Mouse (Mus musculus): ENCODE measurements around the gene Lypd4.

The Lypd4 gene

DNA sequence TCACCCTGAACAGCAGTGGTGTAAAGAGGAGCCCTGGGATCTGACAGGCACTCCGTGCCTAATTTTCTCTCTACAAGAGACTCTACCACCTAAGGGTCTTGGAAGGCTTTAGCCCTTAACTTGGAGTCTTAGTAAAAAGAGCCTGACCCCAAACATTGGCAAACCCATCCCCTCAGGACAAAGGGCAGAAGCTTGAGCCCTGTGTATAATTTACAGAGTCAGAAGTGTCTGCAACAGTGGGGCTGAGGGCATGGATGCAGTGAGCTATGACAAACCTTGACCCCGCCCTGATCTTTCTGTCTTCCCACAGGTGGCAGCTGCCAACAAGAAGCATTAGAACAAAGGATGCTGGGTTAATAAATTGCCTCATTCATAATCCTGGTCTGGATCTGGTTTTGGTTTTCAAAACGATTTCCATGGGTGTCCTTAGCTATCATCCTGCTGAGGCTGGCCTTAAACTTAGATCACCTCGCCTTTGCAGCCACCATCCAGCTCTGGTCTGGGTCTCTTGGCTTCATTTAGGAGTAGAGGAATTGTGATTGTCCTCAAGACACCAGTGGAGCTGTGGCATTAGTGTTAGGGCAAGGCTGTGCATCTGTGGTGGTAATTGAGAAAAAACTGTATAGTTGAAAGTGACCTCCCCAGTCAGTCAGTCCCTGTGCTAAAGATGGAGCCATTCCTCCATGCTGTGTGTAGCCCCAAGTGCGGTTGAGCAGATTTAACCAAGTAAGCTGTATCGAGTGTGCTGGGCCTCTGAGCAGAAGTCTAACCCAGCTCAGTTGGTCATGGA, 19.9 kb upstream of the Lypd4 start:
- DNase-seq (ENCODE audit: low spot score in 2 of 2), result no peak

DNA sequence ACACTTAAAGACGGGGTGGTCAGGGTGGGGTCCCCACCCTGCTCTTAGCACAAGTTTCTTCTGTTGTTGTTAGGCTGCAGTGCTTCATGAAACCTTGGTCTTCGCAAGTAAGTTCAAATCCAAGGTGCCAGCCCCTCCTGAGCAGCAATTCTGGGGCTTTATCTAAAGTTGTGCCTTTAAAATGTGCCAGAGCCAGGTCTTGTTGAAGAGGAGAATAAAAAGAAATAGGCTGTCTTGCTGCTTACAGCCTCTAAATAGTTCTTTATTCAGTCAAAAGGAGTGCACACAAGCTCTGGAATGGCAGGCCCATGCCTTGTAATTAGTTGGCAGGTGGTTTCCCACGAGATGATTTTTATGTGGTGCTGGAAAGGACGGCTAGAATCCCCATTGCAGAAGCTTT, 17.4 kb upstream of the Lypd4 start:
- no peak for DNase-seq (ENCODE audit: low spot score in 2 of 2)

DNA sequence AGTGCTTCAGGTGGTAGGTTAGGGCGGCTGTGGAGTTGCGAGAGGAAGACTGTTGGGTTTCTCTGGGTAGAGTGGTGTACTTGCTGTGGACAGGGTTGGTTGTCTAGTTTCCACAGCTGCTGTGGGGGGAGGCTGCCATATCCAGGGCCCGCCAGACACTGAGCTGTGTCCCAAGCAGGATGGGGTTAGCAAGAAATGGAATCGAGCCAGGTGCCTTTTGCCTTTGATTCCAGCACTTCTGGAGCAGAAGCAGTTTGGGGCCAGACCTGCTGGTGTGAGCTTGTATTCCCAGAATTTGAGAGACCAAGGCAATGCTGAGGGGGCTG, 16.5 kb upstream of the Lypd4 start:
- no peak for DNase-seq (ENCODE audit: low spot score in 2 of 2)

DNA sequence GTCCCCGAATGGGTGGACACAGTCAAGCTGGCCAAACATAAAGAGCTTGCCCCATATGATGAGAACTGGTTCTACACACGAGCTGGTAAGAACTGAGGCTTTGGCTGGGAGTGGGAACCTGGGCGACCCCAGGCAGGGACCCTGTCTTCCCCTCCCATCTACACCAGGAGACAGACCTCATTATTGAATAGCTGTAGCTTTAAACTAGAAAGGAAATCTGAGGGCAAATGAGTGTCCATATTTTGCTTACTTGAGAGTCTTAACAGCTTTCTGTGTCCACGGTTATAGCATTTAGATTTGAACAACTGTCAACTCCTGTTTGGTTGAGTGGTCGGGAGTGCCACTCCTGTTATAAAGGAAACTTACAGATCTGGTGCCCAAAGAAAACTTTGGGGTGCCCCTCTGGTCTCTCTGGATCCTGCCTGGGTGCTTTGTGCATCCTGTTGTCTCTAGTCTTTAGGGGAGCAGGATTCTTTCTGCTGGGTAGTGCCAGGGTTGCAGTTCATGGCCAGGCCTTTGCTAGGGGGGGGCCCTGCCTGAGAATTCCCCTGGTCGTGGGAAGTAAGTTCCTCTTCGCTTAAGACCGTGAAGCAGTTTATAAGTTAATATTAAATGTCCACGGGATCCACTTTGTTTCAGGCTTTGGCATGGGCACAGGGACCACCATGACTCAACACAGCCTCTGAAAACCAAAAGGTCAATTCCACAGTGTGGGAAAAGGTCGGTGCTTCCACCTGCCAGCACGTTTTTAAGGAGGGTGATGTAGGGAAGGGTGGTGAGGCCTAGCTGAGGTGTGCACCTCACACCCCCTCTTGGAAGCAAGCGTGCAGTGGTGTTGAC, 15.9 kb upstream of the Lypd4 start:
- no peak for DNase-seq (ENCODE audit: low spot score in 2 of 2)

DNA sequence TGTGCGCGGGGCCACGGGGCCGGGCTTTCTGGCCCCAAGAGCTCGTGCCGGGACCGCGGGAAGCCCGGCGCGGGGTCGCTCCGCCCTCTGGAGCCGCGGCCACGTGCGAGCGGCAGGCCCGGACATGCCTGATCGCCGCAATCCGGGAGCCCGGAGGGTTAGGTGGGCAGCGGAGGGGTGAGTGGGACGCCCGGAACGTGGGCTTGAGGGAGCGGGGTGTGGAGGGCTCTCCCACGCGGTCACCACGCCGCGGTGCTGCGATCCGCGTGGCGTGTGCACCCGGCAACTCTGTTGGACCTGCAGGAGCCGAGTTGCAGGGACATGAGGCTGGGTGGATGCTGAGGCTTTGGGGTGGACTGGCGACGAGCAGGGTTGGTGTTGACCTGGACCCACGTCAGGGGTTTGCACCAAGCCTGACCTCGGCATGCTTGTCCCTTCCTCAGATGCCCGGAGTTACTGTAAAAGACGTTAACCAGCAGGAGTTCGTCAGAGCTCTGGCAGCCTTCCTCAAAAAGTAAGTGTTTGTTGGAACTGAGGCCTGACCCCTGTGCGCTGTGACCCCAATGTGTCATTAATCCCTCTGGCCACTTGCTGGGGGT, 15.1 kb upstream of the Lypd4 start:
- DNase-seq (ENCODE audit: low spot score in 2 of 2), result peak in 1 of 2 experiments; percentile 36

DNA sequence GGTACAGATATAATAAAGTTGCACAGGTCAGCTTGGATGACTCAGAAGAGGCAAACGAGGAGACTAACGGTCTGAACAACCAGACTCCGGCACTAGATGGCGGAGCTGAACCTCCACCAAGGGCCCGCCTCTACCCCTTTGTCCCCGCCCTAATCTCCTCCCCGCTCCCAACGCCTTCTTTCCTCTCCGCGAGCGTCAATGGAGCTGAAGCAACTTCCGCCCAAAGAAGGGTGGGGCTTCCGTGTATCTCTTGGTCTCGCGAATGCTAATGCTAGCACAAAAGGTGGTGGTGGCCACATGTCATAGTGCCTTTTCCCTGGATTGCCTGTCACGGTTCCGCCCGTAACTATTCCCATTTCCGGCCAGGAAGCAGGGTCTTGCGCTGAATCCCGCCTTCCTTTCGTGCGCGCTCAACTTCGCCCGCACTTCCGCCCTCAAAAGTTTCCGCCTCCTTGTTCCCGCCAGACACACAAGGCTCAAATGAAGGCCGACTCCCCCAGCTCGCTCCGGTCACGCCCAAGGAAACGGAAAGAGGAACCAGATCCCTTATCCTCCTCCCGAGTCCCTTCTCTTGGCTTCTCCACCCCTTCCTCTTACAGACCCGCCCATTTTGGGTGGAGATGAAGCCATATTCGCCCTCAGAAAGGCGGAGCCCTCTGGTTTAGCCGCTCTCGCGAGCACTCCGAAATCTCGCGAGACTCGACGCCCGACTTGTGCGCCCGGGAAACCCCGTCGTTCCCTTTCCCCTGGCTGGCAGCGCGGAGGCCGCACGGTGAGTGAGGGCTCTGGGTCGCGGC, 14.4 kb upstream of the Lypd4 start, which contains the start of gene Rps19:
Gene Rps19 (plus strand): TSS at position 476 of the 797 bp plus-strand sequence.
- peak; percentile 96 for DNase-seq (ENCODE audit: low spot score in 2 of 2)

DNA sequence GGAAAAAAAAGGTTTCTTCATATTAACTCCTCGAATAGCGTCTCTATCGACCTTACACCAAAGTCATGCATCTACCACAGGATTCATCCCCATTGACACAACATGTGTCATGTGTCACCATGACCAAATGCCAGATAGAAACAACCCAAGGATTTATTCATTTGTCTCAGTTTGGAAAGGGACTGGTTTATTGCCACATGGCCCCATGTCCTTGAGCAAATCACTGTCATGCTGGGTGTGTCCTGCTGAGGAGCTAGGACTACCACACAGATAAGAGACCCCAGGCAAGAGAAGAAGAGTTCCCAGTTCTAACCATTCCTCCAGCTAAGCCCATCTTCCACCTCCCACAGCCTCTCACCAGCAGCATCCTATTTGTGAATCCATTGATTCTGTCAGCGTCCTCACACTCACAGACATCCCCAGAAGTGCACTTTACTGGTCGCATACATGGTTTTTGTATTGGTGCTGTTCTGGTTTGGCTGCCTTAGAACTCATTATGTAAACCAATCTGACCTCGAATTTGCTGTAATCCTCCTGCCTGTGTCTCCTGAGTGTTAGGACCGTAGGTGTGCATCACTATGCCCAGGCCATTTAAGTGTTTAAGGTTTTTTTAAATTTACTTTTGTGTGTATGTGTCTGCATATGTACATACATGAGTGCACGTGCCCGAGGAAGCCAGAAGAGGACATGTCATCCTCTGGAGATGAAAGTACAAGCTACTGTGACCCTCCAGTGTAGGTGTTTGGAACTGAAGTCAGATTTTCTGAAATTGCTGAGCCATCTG, 12.9 kb upstream of the Lypd4 start:
- no peak for DNase-seq (ENCODE audit: low spot score in 2 of 2)

DNA sequence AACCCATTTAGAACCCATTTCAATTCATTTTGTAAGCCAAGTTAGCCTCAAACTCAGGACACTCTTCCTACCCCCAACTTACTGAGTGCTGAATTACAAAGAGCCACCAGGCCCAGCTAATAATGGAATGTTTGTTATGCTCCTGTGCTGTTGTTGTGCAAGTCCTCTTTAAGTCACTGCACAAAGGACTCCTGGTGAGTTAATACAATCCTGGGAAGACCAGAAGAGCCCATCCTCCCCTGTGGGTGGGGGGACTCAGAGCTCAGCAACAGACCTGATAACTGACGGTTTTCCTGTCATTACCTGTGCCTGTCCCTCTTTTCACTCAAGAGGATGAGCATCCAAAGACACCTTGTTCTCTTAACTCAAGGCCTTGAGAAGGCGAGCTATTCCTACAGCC, 9.9 kb upstream of the Lypd4 start:
- no peak for DNase-seq (ENCODE audit: low spot score in 2 of 2)

DNA sequence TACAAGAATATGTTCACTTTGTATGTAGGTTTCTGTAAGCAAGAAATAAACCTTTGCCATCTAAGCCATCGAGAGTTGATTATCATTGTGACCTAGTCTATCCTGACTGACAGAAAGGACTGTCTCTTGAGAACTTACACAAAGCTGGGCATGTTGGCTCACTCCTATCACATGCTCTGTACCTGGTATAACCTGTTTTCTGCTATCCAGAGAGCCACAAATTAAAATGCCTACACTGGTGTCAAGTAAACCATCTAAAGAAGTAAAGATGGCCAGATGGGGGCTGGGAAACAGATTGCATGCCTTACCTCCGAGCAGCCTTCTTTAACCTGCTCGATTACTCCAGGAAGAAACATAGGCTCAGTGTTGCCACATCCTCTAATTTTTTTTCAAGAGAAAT, 7.8 kb upstream of the Lypd4 start:
- DNase-seq (ENCODE audit: low spot score in 2 of 2), result no peak

DNA sequence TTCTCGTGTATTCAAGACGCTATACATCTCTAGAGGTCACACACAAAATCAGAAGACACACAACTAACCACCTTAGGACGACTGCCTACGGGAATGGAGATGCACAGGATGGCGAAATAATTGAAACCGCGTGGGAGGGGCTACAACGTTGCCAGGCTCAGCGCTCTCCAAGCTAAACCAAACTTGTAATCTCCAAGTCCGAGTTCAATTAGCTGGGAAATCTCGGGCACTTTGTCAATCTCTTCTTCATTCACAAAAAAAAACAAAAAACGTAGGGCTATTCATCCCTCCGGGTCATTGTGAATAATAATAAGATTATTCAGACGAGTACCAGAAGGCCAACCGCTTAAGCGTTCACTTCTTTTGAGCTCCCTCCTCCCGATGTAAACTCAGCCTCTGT, 661 bp downstream of the Lypd4 start:
- DNase-seq (ENCODE audit: low spot score in 2 of 2), result no peak

DNA sequence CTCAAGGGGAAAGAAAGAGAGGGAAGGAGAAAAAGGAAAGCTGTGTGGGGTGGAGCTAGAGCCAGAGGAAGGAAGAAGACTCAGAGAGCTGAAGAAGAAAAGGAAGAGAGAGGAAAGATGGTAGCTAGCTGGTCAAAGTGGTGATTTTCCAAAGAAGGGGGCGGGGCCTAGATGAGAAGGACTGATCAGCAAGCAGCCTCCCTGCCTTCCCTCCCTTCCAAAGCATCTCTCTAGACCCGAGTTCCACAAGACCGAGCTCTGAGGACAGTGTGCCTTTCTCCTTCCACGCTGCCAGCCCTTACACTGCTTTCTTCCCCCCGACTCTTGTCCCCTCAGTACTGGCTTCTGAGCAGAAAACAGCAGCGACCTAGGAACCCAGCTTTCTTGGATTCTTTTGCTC, 5.6 kb downstream of the Lypd4 start:
- no peak for DNase-seq (ENCODE audit: low spot score in 2 of 2)

DNA sequence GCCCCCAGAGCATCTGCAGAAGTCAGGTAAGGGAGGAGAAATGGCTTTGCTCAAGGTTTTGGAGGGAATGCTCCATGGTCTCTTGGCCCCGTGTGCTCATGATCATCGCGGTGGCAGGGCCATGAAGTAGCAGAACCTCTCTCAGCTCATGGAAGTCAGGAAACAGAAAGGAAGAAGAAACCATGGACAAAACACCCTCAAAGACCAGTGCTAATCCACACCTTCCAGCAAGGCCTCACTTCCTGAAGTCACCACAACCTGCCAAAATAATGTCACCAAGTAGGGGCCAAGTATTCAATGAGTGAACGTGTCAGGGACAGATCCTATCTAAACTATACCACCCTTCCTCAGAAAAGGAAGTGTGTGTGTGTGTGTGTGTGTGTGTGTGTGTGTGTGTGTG, 6.9 kb downstream of the Lypd4 start:
- DNase-seq (ENCODE audit: low spot score in 2 of 2), result no peak

DNA sequence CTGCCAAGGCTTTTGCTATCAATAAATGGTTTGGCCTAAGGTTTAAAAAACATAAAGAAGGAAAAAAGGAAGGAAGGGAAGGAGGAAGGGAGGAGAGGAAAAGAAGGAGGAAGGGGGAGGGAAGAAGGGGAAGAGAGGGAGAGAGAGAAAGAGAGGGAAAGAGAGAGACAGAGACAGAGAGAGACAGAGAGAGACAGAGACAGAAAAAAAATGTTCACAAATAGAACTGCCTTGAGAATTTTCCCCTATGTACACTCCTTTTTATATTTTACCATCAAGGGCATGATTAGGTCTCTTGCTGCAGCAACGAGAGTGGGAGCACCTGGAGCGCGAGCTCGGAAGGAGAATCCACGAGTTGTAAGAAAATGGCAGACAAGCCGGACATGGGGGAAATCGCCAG, 7.8 kb downstream of the Lypd4 start, which contains the start of gene Gm9844:
Gene Gm9844 (plus strand): TSS at position 301 of the 400 bp plus-strand sequence.
- DNase-seq (ENCODE audit: low spot score in 2 of 2), result no peak

DNA sequence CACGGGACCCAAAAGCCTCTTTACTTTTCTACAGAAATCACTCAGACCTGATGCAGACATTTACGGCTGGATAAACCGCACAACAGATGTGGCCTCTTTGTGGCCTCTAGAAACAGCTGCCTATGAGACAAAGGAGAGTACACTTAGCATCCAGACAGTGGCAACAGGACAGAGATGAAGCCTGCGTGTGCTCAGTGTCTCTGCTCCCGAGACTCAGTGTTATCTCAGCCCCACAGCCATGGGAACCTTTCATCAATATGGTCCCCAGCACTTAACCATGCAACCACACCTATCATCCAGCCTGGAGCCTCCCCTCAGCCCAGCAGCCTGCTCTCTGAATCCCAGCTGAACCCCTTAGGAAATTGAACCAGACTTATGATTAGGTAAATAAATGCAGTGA, 10.5 kb downstream of the Lypd4 start:
- no peak for DNase-seq (ENCODE audit: low spot score in 2 of 2)

DNA sequence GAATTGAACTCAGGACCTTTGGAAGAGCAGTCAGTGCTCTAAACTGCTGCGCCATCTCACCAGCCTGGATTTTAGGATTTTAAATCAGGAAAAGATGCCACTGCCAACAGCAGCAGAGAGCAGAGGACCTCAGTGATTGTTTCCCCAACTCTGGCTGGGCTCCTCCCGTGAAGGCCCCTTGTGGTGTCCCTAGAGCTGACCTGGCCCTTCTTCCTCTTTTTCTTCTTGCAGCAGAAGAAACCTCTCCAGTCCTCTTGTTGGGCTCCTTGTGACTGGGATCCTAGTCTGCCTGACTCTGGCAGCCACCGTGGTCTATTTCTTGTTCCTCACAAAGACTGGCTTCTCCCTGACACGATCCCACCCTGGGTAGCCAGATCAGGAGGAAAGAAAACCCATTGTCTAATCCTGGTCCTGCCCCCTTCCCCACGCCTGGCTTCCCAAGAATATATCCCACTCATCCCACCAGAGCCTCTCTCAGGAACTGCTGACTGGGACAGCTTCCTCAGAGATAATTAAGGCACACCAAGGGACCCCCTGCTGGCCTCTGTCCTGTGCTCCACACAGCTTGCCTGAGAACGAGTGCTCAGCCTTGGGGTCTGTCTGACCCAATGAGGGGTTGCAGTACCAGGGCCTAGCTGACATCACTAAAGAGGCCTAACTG, 13.2 kb downstream of the Lypd4 start:
- no peak for DNase-seq (ENCODE audit: low spot score in 2 of 2)

DNA sequence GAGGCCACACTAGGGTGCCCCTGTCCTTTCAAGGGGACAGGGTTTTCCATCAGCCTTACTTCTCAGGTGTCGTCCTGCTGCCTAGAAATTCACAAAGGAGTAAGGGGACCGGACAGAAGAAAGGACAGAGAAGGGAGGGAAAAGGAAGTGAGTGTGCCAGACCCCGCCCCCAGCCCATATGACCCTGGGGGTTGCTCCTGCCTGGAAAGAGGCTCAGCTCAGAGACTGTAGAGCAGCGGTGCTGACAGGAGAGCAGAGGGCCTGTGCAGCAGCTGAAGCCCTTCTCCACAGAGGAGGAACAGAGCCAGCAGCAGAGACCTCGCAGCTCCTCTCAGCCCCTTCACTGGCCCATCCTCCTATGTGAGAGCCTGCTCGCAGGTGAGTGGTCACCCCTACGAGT, 16.0 kb downstream of the Lypd4 start:
- no peak for DNase-seq (ENCODE audit: low spot score in 2 of 2)

DNA sequence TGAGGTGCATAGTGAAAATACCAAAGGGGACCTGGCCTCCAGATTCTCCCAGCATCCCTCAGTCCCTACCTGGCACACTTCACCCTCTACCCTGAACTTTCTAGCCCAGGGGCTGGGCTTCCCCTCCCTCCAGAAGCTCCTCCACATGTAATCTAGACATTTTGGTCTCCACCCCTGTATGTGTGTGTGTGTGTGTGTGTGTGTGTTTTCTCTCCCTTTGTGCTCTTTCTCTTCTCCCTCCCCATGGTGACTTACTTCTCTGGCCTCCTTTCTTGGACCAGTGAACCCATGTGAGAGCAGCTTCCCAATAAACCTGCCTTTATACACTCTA, 16.5 kb downstream of the Lypd4 start:
- DNase-seq (ENCODE audit: low spot score in 2 of 2), result no peak

DNA sequence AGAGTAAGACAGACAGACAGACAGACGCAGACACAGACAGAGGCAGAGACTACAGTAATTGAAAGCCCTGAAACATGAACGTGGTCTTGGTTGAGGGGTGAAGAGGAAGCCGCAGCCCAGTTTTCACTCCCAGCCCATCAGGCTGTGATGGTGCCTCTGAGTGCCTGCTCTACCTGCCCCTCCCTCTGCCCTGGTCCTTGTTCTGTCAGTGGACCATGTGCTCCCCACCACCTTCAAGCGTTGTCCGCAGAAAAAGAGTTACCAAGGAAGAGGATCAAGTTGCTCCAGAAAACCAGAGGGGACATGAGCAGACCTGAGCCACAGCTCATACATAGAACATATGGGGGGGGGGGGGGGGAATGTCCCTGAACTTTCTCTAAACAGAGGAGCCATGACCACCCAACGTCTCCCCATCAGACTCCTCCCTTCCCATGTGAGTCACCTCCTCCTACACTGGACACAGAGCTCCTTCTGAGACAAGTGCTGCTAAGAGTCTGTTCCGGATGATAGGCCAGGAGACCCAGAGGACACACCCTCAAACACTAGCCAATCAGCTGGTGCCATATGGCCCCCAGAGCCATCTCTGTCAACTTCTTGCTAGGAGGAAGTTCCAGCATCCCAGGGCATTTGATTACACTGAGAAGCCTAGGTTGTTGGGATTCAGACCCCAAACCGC, 17.0 kb downstream of the Lypd4 start:
- no peak for DNase-seq (ENCODE audit: low spot score in 2 of 2)

DNA sequence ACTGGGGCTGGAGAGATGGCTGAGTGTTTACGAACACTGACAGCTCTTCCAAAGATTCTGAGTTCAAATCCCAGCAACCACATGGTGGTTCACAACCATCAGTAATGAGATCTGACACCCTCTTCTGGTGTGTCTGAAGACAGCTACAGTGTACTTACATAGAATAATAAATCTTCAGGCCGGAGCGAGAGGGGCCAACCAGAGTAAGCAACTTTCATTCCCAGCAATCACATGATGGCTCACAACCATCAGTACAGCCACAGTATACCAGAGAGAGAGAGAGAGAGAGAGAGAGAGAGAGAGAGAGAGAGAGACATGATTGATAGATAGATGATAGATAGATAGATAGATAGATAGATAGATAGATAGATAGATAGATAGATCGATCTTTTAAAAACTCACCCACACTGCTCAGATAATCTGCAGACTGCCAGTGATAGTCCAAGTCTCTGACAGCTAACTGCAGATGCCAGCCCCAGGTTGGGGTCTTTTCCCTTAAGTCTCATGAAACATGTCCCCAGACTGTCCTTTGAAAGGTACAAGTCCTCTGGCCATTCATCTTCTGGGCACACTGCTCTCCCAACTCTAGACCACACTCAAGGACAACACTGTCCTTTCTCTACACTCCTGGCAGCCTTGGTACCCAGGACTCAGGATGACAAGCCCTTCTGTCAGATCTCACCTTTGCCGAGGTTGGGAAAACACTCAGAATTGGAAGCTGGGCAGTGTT, 18.0 kb downstream of the Lypd4 start:
- no peak for DNase-seq (ENCODE audit: low spot score in 2 of 2)
